Mouse (Mus musculus) spleen, adult 2 months (tissue): ENCODE results near the gene Iqsec2. TPM values are rescaled to one million over a fixed set of nuclear protein-coding genes. Genes with fewer than 3 reads are reported as not detected.

Experiments
- DNase-seq, 2 experiments: peaks; one replicate each; pipeline versions ENCODE4 v3.0.0 to v3.0.0-alpha.2; 2012 to 2021; ENCODE audit warnings: low spot score in 2 of 2, low read depth in 1 of 2
- H3K27ac ChIP-seq: fragments of 200-500 bp; 2 replicates; pipeline ENCODE4 v1.5.1; 2012; ENCODE audit warnings: low read length, inconsistent platforms; ENCODE audit not compliant: insufficient read depth
- H3K27me3 ChIP-seq: fragments of 200-500 bp; 2 replicates; pipeline ENCODE4 v1.6.1; 2012; ENCODE audit warnings: mild to moderate bottlenecking, moderate library complexity, low read length, inconsistent platforms; ENCODE audit not compliant: control insufficient read depth, insufficient read depth
- H3K36me3 ChIP-seq: fragments of 200-500 bp; 2 replicates; pipeline ENCODE4 v1.6.1; 2012; ENCODE audit warnings: mild to moderate bottlenecking, low read length, inconsistent platforms; ENCODE audit not compliant: control insufficient read depth, insufficient read depth
- H3K4me1 ChIP-seq: fragments of 200-500 bp; 2 replicates; pipeline ENCODE4 v1.6.1; 2011; ENCODE audit warnings: inconsistent platforms; ENCODE audit not compliant: control insufficient read depth, insufficient read depth, insufficient read length
- H3K4me3 ChIP-seq: fragments of 200-500 bp; 2 replicates; pipeline ENCODE4 v1.5.1; 2011; ENCODE audit warnings: mild to moderate bottlenecking, inconsistent platforms; ENCODE audit not compliant: insufficient read depth, insufficient read length; ENCODE audit errors: extremely low read depth
- CTCF ChIP-seq: fragments of 200-500 bp; IDR thresholded peaks from 2 replicates; pipeline ENCODE4 v1.5.1; 2011; ENCODE audit warnings: mild to moderate bottlenecking, inconsistent platforms; ENCODE audit not compliant: insufficient read depth, insufficient read length, insufficient replicate concordance; ENCODE audit errors: extremely low read depth
- POLR2A ChIP-seq: fragments of 200-500 bp; IDR thresholded peaks from 2 replicates; pipeline ENCODE4 v1.6.1; 2011; ENCODE audit warnings: low read depth, low read length, inconsistent platforms
- WGBS: fragments of 180-500 bp; shearing (Covaris S2); methylation state at CpG from one replicate; pipeline ENCODE4 v1.1.7; 2018; 5-methylcytosine and 5-hydroxymethylcytosine counted together
- polyA plus RNA-seq: library from polyadenylated mRNA; depleted of rRNA; stranded (reverse); fragments of >200 nt; gene quantifications from 2 replicates; pipeline ENCODE4 v1.2.3, GENCODE M21; 2012; rRNA removed

Iqsec2 gene
- polyA plus RNA-seq = 4.9 and 6.6 TPM in 2 replicates

DNA sequence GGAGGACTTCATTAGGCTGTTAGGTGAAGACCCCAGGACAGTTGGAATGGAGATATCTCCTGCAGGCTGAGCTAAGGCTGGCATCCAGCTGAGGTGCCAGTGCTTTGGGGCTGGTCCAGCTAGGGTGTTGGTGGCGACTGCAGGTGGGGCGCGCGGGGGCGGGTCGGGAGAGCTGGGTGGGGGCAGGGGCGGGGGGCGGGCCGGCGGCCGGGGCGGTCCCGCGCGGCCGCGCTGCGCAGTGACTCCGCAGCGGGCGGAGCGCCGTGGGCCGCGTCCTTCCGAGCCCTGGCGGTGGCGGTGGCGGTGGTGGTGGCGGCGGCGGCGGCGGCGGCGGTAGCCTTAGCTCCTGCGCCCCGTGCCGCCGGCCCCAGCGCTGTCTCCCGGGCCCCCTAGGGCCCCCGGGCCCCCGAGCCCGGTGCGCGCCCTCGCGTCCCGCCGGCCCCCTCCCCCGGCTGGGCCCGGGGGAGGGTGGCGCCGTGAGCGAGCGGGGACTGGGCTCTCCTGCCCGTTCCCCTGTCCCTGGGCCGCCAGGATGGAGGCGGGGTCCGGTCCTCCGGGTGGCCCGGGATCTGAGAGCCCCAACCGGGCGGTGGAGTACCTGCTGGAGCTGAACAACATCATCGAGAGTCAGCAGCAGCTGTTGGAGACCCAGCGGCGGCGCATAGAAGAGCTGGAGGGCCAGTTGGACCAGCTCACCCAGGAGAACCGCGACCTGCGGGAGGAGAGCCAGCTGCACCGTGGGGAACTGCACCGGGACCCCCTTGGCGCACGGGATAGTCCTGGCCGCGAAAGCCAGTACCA is at the start of gene Iqsec2:
TSS of gene Iqsec2 (plus strand) at position 328 of the 801 bp plus-strand sequence.
- Histone ChIP-seq H3K4me1 (no peaks in the 10 kb centered on the region), H3K36me3 (no peaks in the 10 kb centered on the region), H3K27me3 (peaks cover 9% of the 10 kb centered on the region; the same call in 1 of the 2 replicates), H3K4me3 (peak within 1 kb of the TSS; percentile 48), H3K27ac (no peak within 1 kb of the TSS)
- 41% methylated on average over 35 of the region's 78 CpGs for WGBS
- peak in 1 of 2 experiments; percentile 2 for DNase-seq
- TF ChIP-seq POLR2A (no peak), CTCF (no peak)

GRCm38 (mm10) chrX:152097572-152097971 is 46.5 kb upstream of the Iqsec2 start:
- Histone ChIP-seq H3K36me3 (no peaks in the 10 kb centered on the region), H3K4me3 (no peak overlapping the region), H3K4me1 (no peaks in the 10 kb centered on the region), H3K27ac (no peak overlapping the region), H3K27me3 (no peaks in the 10 kb centered on the region)
- TF ChIP-seq CTCF (no peak), POLR2A (no peak)
- no peak for DNase-seq
- 52% methylated on average over 1 of the region's 1 CpGs for WGBS

DNA sequence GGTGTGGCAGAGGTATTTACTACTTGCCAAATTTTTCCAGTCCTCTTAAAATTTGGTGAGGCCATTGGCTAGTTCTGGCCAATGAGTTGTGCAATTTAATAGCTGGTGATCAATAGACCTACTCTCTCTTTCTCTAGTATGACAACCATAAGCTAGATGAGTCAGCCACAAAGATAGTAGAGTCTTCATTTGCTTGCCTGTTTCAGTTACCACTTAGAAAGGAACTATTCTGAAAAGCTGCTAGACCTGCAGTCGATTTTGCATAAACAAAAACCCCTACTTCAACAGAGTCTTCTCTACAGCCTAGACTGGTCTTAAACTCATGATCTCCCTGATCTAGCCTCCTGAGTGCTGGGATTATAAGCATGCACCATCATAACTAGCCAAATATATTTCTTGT is 22.4 kb upstream of the Iqsec2 start:
- Histone ChIP-seq H3K36me3 (no peaks in the 10 kb centered on the region), H3K27ac (no peak overlapping the region), H3K27me3 (no peaks in the 10 kb centered on the region), H3K4me3 (no peak overlapping the region), H3K4me1 (no peaks in the 10 kb centered on the region)
- TF ChIP-seq CTCF = no peak
- no peak for DNase-seq
- WGBS = 61% methylated on average over 1 of the region's 1 CpGs

DNA sequence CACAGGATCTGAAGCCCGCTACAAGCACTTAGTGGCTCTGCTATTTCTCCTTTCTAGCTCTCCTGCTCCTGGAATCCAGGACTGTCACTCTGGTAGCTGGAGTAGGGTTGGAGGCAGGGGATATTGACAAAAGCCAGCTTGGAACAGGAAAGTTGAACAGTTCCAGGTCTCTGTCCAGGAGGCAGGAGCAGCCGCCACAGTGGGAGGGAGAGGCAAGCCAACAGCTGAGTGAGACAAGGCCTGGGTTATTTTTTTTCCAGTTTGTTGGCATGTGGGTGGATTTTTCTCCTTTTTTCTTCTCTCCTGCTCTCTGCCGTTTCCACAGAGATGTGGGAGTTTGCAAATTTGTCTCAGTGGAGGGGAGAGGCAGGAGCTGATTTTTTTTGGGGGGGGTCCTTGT is 13.3 kb upstream of the Iqsec2 start:
- Histone ChIP-seq H3K36me3 (no peaks in the 10 kb centered on the region), H3K27me3 (no peaks in the 10 kb centered on the region), H3K4me3 (no peak overlapping the region), H3K27ac (no peak overlapping the region), H3K4me1 (no peaks in the 10 kb centered on the region)
- TF ChIP-seq CTCF (no peak), POLR2A (no peak)
- no peak for DNase-seq
- 90% methylated on average over 3 of the region's 3 CpGs for WGBS

DNA sequence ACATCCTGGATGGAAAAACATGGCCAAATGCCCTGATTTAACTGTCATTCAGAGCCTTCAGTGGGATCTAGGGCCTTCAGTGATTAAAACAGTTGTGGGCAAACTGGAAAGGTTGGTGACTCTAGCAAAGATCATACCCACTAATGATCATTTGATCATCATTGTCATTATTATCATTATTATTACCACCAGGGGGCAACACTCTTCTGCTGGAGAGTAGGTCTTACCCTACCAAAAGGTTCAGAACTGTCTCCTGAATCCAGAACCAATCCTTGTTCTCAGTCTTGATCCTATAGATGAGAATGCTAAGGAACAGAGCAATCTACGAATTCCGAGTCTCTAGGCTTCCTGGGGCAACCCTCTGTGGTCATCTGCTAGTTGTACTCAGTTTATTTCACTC is 12.0 kb upstream of the Iqsec2 start:
- 83% methylated on average over 2 of the region's 2 CpGs for WGBS
- no peaks in the 10 kb centered on the region for H3K4me1 ChIP-seq
- no peak overlapping the region for H3K27ac ChIP-seq
- no peak for DNase-seq
- H3K4me3 ChIP-seq = no peak overlapping the region
- no peaks in the 10 kb centered on the region for H3K27me3 ChIP-seq
- H3K36me3 ChIP-seq = no peaks in the 10 kb centered on the region
- TF ChIP-seq CTCF (no peak), POLR2A (no peak)

DNA sequence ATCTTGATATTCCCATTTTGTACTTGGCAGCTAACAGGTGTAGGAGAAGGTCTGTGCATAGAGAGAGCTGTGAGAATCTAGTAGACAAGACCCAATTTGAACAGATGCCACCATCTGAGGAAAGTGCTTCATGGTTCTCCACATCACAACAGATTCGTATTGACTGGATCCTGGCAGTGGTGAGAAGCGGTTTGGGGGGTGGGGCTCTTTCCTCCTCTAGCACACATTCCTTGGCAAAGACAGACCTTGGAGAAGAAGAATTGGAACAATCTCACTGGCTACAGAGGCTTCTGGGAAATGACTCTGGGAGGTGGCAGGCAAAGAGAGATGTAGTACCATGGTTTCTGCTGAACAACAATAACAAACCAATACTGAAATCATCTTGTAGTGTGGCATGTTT is 8.9 kb upstream of the Iqsec2 start:
- no peaks in the 10 kb centered on the region for H3K36me3 ChIP-seq
- no peaks in the 10 kb centered on the region for H3K27me3 ChIP-seq
- TF ChIP-seq CTCF (no peak), POLR2A (no peak)
- DNase-seq = no peak
- H3K4me1 ChIP-seq = no peaks in the 10 kb centered on the region
- 73% methylated on average over 2 of the region's 2 CpGs for WGBS
- no peak overlapping the region for H3K4me3 ChIP-seq
- H3K27ac ChIP-seq = no peak overlapping the region

DNA sequence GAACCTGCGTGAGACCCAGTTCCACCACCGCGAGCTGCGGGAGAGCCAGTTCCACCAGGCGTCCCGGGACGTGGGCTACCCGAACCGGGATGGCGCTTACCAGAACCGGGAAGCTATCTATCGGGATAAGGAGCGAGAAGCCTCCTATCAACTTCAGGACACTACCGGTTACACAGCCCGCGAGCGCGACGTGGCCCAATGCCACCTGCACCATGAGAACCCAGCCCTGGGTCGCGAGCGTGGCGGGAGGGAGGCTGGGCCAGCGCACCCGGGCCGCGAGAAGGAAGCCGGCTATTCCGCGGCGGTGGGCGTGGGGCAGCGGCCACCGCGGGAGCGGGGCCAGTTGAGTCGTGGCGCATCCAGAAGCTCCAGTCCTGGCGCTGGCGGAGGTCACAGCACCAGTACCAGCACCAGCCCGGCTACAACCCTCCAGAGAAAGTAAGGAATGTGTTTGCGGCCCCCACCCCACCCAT is 710 bp downstream of the Iqsec2 start:
- DNase-seq = no peak
- 18% methylated on average over 37 of the region's 42 CpGs for WGBS
- no peaks in the 10 kb centered on the region for H3K4me1 ChIP-seq
- no peak for TF ChIP-seq POLR2A
- TF ChIP-seq CTCF = no peak
- H3K27ac ChIP-seq = no peak overlapping the region
- H3K36me3 ChIP-seq = no peaks in the 10 kb centered on the region
- H3K27me3 ChIP-seq = peaks cover 9% of the 10 kb centered on the region; the same call in 1 of the 2 replicates
- peak overlapping the region; percentile 48; the same call in 1 of the 2 replicates for H3K4me3 ChIP-seq
